In the genomic region with DNA sequence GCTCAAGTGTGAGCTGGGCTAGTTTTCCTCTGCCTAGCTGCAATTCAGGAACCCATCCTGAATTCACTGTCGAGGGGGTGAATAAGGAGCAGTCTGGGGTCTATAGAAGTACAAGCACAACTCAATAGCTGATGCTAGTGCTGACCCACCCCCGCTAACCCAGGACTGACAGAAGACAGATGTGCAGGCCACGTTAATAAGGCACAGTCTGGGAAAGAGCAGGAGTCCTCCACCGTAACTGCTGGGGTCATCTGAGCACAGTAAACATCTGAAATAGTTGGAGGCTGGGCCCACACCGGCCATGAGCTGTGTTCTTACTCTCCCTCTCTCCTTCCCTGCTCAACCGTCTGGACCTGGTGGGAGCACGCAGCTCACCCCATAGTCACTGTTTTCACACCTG, we compare ENCODE assay signal across 25 mouse cellular contexts. TPM values are rescaled to one million over a fixed set of nuclear protein-coding genes. Genes with fewer than 3 reads are reported as not detected.
DNase-seq lines count a peak whose midpoint lies in the region; ATAC-seq and TF ChIP-seq lines count a peak whose summit lies in the region.
"Had no signal": no experiment of that assay in that cellular context is flagged by ENCODE, and none has a peak within 500 bp of the region (broad histone marks: within the 10 kb centered on the region; RNA-seq: fewer than 3 reads in every experiment).

No protein-coding gene starts in this region.

- WGBS in heart, embryonic 14.5 days: 58% methylated on average over 7 of the region's 7 CpGs
- 45% methylated on average over 7 of the region's 7 CpGs for WGBS in neural tube, embryonic 13.5 days
- 51% methylated on average over 7 of the region's 7 CpGs for WGBS in neural tube, embryonic 15.5 days
- WGBS in embryonic facial prominence, embryonic 13.5 days: 25% methylated on average over 7 of the region's 7 CpGs
- WGBS in limb, embryonic 14.5 days: 21% methylated on average over 7 of the region's 7 CpGs

- no peak overlapping the region for H3K4me3 ChIP-seq in heart, embryonic 14.5 days (ENCODE audit: control insufficient read depth in 1 of 2, insufficient read depth in 1 of 2, low read depth in 1 of 2, low read length in 2 of 2)
- no peak overlapping the region for H3K4me3 ChIP-seq in neural tube, embryonic 13.5 days
- no peak overlapping the region for H3K4me3 ChIP-seq in neural tube, embryonic 15.5 days (replicated peaks)
- H3K4me3 ChIP-seq in embryonic facial prominence, embryonic 13.5 days: no peak overlapping the region
- no peak overlapping the region for H3K4me3 ChIP-seq in limb, embryonic 14.5 days (replicated peaks; ENCODE audit: low read length)
- H3K4me3 ChIP-seq: erythroblast, embryonic 14.5 days; heart, adult 2 months; hindbrain, embryonic 15.5 days; stomach, embryonic 15.5 days had no signal

- no peak for DNase-seq in heart, postnatal 36 days
- no peak for DNase-seq in limb, embryonic 14.5 days (ENCODE audit: low spot score)
- DNase-seq in heart, postnatal 25 days (ENCODE audit: low spot score): no peak
- DNase-seq in urinary bladder, postnatal 14 days (ENCODE audit: low spot score): no peak
- DNase-seq: adrenal gland, adult 8-10 months; cerebellum, postnatal 10 days; gastrocnemius, postnatal 36 days; heart, adult 2 months; kidney, adult 9 months; kidney, postnatal 36 days; layer of hippocampus, postnatal 36 days; thymus, adult 2 months; thymus, postnatal 4 days had no signal

- no peak overlapping the region for H3K27ac ChIP-seq in heart, embryonic 14.5 days (replicated peaks in 1 of 2; ENCODE audit: control insufficient read depth in 1 of 2, insufficient read depth in 1 of 2, low read depth in 2 of 2, low read length in 2 of 2)
- H3K27ac ChIP-seq in neural tube, embryonic 13.5 days (replicated peaks): no peak overlapping the region
- no peak overlapping the region for H3K27ac ChIP-seq in neural tube, embryonic 15.5 days (replicated peaks)
- H3K27ac ChIP-seq in embryonic facial prominence, embryonic 13.5 days: peak overlapping the region; percentile 23; the same call in 1 of the 2 replicates
- no peak overlapping the region for H3K27ac ChIP-seq in limb, embryonic 14.5 days (replicated peaks; ENCODE audit: low read depth, low read length)
- H3K27ac ChIP-seq: heart, adult 2 months; hindbrain, embryonic 15.5 days; macrophage; stomach, embryonic 15.5 days had no signal

- H3K9me3 ChIP-seq in heart, embryonic 14.5 days (ENCODE audit: control insufficient read depth, low read length): peaks cover 4% of the 10 kb centered on the region; the same call in 1 of the 2 replicates
- H3K9me3 ChIP-seq in neural tube, embryonic 13.5 days: no peaks in the 10 kb centered on the region
- H3K9me3 ChIP-seq in neural tube, embryonic 15.5 days (replicated peaks): no peaks in the 10 kb centered on the region
- H3K9me3 ChIP-seq in embryonic facial prominence, embryonic 13.5 days: no peaks in the 10 kb centered on the region
- no peaks in the 10 kb centered on the region for H3K9me3 ChIP-seq in limb, embryonic 14.5 days (ENCODE audit: control insufficient read depth, low read length)
- H3K9me3 ChIP-seq: hindbrain, embryonic 15.5 days; stomach, embryonic 15.5 days had no signal

- H3K4me1 ChIP-seq in heart, embryonic 14.5 days (ENCODE audit: control insufficient read depth in 2 of 2, insufficient read depth in 2 of 2, low read length in 2 of 2): peaks cover 31 to 62% of the 10 kb centered on the region in 2 experiments
- peaks cover 83% of the 10 kb centered on the region for H3K4me1 ChIP-seq in neural tube, embryonic 13.5 days (replicated peaks)
- H3K4me1 ChIP-seq in neural tube, embryonic 15.5 days: peaks cover 77% of the 10 kb centered on the region
- H3K4me1 ChIP-seq in embryonic facial prominence, embryonic 13.5 days: peaks cover 35% of the 10 kb centered on the region
- H3K4me1 ChIP-seq in limb, embryonic 14.5 days (ENCODE audit: control insufficient read depth, insufficient read depth, low read length): peaks cover 17% of the 10 kb centered on the region

- intact Hi-C loops in heart, postnatal 36 days (cut with DNase I): no loop called here
- intact Hi-C loops in heart, postnatal 25 days (cut with DNase I): no loop called here

- TF ChIP-seq POLR2A in limb, embryonic 14.5 days (IDR thresholded peaks at IDR 0.05; ENCODE audit: borderline replicate concordance, extremely low read depth, insufficient read depth, insufficient read length): no peak

- ATAC-seq in heart, embryonic 14.5 days (ENCODE audit: insufficient number of reproducible peaks, insufficient read depth, low FRiP score, low read depth): no peak
- ATAC-seq in neural tube, embryonic 13.5 days (ENCODE audit: low read depth): no peak
- ATAC-seq in neural tube, embryonic 15.5 days (ENCODE audit: low FRiP score): no peak
- no peak for ATAC-seq in embryonic facial prominence, embryonic 13.5 days (ENCODE audit: insufficient number of reproducible peaks, insufficient read depth, low FRiP score, low TSS enrichment, low read depth)
- peak; percentile 38; the same call in 1 of the 2 replicates for ATAC-seq in limb, embryonic 14.5 days (ENCODE audit: low FRiP score, low read depth)
- ATAC-seq: forebrain, embryonic 16.5 days; intestine, embryonic 16.5 days; lung, postnatal 0 days had no signal

- H3K4me2 ChIP-seq in heart, embryonic 14.5 days (ENCODE audit: low read length): no peak overlapping the region
- H3K4me2 ChIP-seq in neural tube, embryonic 13.5 days: no peak overlapping the region
- H3K4me2 ChIP-seq in neural tube, embryonic 15.5 days: no peak overlapping the region
- no peak overlapping the region for H3K4me2 ChIP-seq in embryonic facial prominence, embryonic 13.5 days
- no peak overlapping the region for H3K4me2 ChIP-seq in limb, embryonic 14.5 days (replicated peaks; ENCODE audit: low read depth, low read length, severe bottlenecking)
- H3K4me2 ChIP-seq: hindbrain, embryonic 15.5 days; stomach, embryonic 15.5 days had no signal

- H3K27me3 ChIP-seq in heart, embryonic 14.5 days (ENCODE audit: control insufficient read depth, insufficient read depth, low read length): no peaks in the 10 kb centered on the region
- no peaks in the 10 kb centered on the region for H3K27me3 ChIP-seq in neural tube, embryonic 13.5 days
- H3K27me3 ChIP-seq in neural tube, embryonic 15.5 days (replicated peaks): no peaks in the 10 kb centered on the region
- no peaks in the 10 kb centered on the region for H3K27me3 ChIP-seq in embryonic facial prominence, embryonic 13.5 days
- H3K27me3 ChIP-seq in limb, embryonic 14.5 days (ENCODE audit: control insufficient read depth, insufficient read depth, low read length): no peaks in the 10 kb centered on the region
- H3K27me3 ChIP-seq: hindbrain, embryonic 15.5 days; stomach, embryonic 15.5 days had no signal

- H3K36me3 ChIP-seq in heart, embryonic 14.5 days (ENCODE audit: control insufficient read depth, insufficient read depth, low read length): peaks cover 20% of the 10 kb centered on the region
- H3K36me3 ChIP-seq in neural tube, embryonic 13.5 days: peaks cover 21% of the 10 kb centered on the region
- peaks cover 16% of the 10 kb centered on the region for H3K36me3 ChIP-seq in neural tube, embryonic 15.5 days
- peaks cover 29% of the 10 kb centered on the region for H3K36me3 ChIP-seq in embryonic facial prominence, embryonic 13.5 days
- peaks cover 24% of the 10 kb centered on the region for H3K36me3 ChIP-seq in limb, embryonic 14.5 days (ENCODE audit: control insufficient read depth, insufficient read depth, low read length)

- H3K9ac ChIP-seq in heart, embryonic 14.5 days (ENCODE audit: low read length): 0 out of 2 replicates have a peak overlapping the region, but pooled peaks have one; percentile 11
- peak overlapping the region; percentile 34; the same call in 1 of the 2 replicates for H3K9ac ChIP-seq in neural tube, embryonic 13.5 days
- H3K9ac ChIP-seq in neural tube, embryonic 15.5 days (replicated peaks): no peak overlapping the region
- 0 out of 2 replicates have a peak overlapping the region, but pooled peaks have one; percentile 16 for H3K9ac ChIP-seq in embryonic facial prominence, embryonic 13.5 days
- H3K9ac ChIP-seq in limb, embryonic 14.5 days (ENCODE audit: low read depth, low read length, severe bottlenecking): no peak overlapping the region
- H3K9ac ChIP-seq: hindbrain, embryonic 15.5 days; stomach, embryonic 15.5 days had no signal

RNA-seq across cellular contexts. Expression of a gene that starts 59.4 kb away (rescaled TPM):
- polyA plus RNA-seq in heart, embryonic 14.5 days (2014; fragmentation: Nextera tagmentation; extraction: Ambion mirVana): 14.5 and 16.3 TPM in 2 replicates
- total RNA-seq in heart, postnatal 36 days (2021): 100 to 1,000 TPM; 218 to 224 TPM
- 1.8 and 2.1 TPM in 2 replicates for polyA plus RNA-seq in neural tube, embryonic 13.5 days (2015; fragmentation: Nextera tagmentation; extraction: Ambion mirVana)
- 3.5 and 3.9 TPM in 2 replicates for polyA plus RNA-seq in neural tube, embryonic 15.5 days (2015; fragmentation: Nextera tagmentation; extraction: Ambion mirVana)
- polyA plus RNA-seq in embryonic facial prominence, embryonic 13.5 days (2015; fragmentation: Nextera tagmentation; extraction: Ambion mirVana): 7.3 and 9.2 TPM in 2 replicates
- polyA plus RNA-seq in limb, embryonic 14.5 days (2012; rRNA removed): 1.4 and 2.2 TPM in 2 replicates
- 5.2 and 8.6 TPM in 2 replicates for polyA plus RNA-seq in limb, embryonic 14.5 days (2014; fragmentation: Nextera tagmentation; extraction: Ambion mirVana)
- total RNA-seq in heart, postnatal 25 days (2021): 100 to 1,000 TPM; 192 to 217 TPM
- total RNA-seq: MEL had no signal
- polyA plus RNA-seq: macrophage had no signal

Comparison
In these comparisons a context has a peak if more than half of its experiments do, and no peak if none do; other contexts are left out.
1. H3K9ac ChIP-seq: peak in heart, embryonic 14.5 days (single experiment), neural tube, embryonic 13.5 days (single experiment) and embryonic facial prominence, embryonic 13.5 days (single experiment); none in neural tube, embryonic 15.5 days (single experiment) and limb, embryonic 14.5 days (single experiment).